Mouse (Mus musculus) C2C12 (cell line): Measurements from ENCODE around the gene Sost.

Experiments used
- CTCF ChIP-seq: IDR thresholded peaks from one replicate; pipeline ENCODE4 v1.5.1; 2011; ENCODE audit not compliant: control insufficient read depth, insufficient read depth, insufficient read length
- MAX ChIP-seq: IDR thresholded peaks from one replicate; pipeline ENCODE4 v1.6.1; 2011; ENCODE audit warnings: mild to moderate bottlenecking, control low read depth
- USF1 ChIP-seq: IDR thresholded peaks from one replicate; pipeline ENCODE4 v1.6.1; 2011; ENCODE audit warnings: low read depth, mild to moderate bottlenecking, control low read depth, moderate library complexity

GRCm38 (mm10) chr11:101918609-101919008 is 48.2 kb downstream of the Sost start:
- TF ChIP-seq CTCF (no peak), USF1 (no peak), MAX (no peak)
